Mouse (Mus musculus): Measurements from ENCODE around the gene Dhfr. TPM values are rescaled to one million over a fixed set of nuclear protein-coding genes. Genes with fewer than 3 reads are reported as not detected.
A peak's percentile ranks its signal among the peaks of the same experiment; 100 is the strongest.

Gene Dhfr
- polyA plus RNA-seq, 1 experiment from 2014 or later, result 5.3 TPM

- H3K4me3 ChIP-seq, result no peak overlapping the region
- peak; percentile 56 for ATAC-seq (ENCODE audit: low FRiP score, low read depth)
- no peak overlapping the region for H3K4me2 ChIP-seq
- H3K27ac ChIP-seq (replicated peaks), result no peak overlapping the region
- no peaks in the 10 kb centered on the region for H3K36me3 ChIP-seq
- H3K9me3 ChIP-seq, result no peaks in the 10 kb centered on the region
- 58% methylated on average over 11 of the region's 11 CpGs for WGBS
- no peaks in the 10 kb centered on the region for H3K27me3 ChIP-seq
- no peaks in the 10 kb centered on the region for H3K4me1 ChIP-seq (replicated peaks)
- H3K9ac ChIP-seq, result no peak overlapping the region
Observed at GRCm38 (mm10) chr13:92398491-92399384, 44.2 kb downstream of the Dhfr start.

- Histone ChIP-seq H3K36me3 (no peaks in the 10 kb centered on the region), H3K4me3 (no peak overlapping the region), H3K27ac (replicated peaks) (no peak overlapping the region), H3K4me2 (no peak overlapping the region), H3K4me1 (replicated peaks) (no peaks in the 10 kb centered on the region), H3K27me3 (no peaks in the 10 kb centered on the region), H3K9ac (no peak overlapping the region), H3K9me3 (no peaks in the 10 kb centered on the region)
- WGBS, result 72% methylated on average over 2 of the region's 2 CpGs
- no peak for ATAC-seq (ENCODE audit: low FRiP score, low read depth)
Observed at GRCm38 (mm10) chr13:92402063-92402462, 47.5 kb downstream of the Dhfr start.

- H3K4me1 ChIP-seq (replicated peaks), result no peaks in the 10 kb centered on the region
- H3K4me2 ChIP-seq, result no peak overlapping the region
- no peaks in the 10 kb centered on the region for H3K36me3 ChIP-seq
- H3K9me3 ChIP-seq, result no peaks in the 10 kb centered on the region
- no peak for ATAC-seq (ENCODE audit: low FRiP score, low read depth)
- no peaks in the 10 kb centered on the region for H3K27me3 ChIP-seq
- no peak overlapping the region for H3K4me3 ChIP-seq
- no peak overlapping the region for H3K9ac ChIP-seq
- WGBS, result 86% methylated on average over 3 of the region's 3 CpGs
- H3K27ac ChIP-seq (replicated peaks), result no peak overlapping the region
Observed at GRCm38 (mm10) chr13:92403496-92403895, 49.0 kb downstream of the Dhfr start.

GRCm38 (mm10) chr13:92410486-92410885 lies 56.0 kb downstream of the Dhfr start:
- ATAC-seq (ENCODE audit: low FRiP score, low read depth), result no peak
- H3K9ac ChIP-seq, result no peak overlapping the region

GRCm38 (mm10) chr13:92419630-92420029 lies 65.1 kb downstream of the Dhfr start:
- Histone ChIP-seq H3K4me2 (no peak overlapping the region), H3K4me3 (no peak overlapping the region), H3K9ac (no peak overlapping the region), H3K36me3 (no peaks in the 10 kb centered on the region), H3K27ac (replicated peaks) (no peak overlapping the region), H3K4me1 (replicated peaks) (no peaks in the 10 kb centered on the region), H3K9me3 (no peaks in the 10 kb centered on the region), H3K27me3 (peaks cover 8% of the 10 kb centered on the region)
- WGBS, result 85% methylated on average over 11 of the region's 11 CpGs
- ATAC-seq (ENCODE audit: low FRiP score, low read depth), result no peak

More at GRCm38 (mm10) chr13:92410486-92410885, 56.0 kb downstream of the Dhfr start:
- WGBS, result 26% methylated on average over 2 of the region's 2 CpGs
- no peaks in the 10 kb centered on the region for H3K9me3 ChIP-seq
- no peaks in the 10 kb centered on the region for H3K27me3 ChIP-seq
- H3K4me1 ChIP-seq (replicated peaks), result no peaks in the 10 kb centered on the region
- no peak overlapping the region for H3K27ac ChIP-seq (replicated peaks)
- H3K4me2 ChIP-seq, result no peak overlapping the region
- no peaks in the 10 kb centered on the region for H3K36me3 ChIP-seq
- no peak overlapping the region for H3K4me3 ChIP-seq

- peaks cover 14% of the 10 kb centered on the region for H3K4me1 ChIP-seq (replicated peaks)
- H3K27me3 ChIP-seq, result peaks cover 18% of the 10 kb centered on the region
- 54% methylated on average over 3 of the region's 3 CpGs for WGBS
- no peak overlapping the region for H3K4me3 ChIP-seq
- H3K9ac ChIP-seq, result no peak overlapping the region
- H3K4me2 ChIP-seq, result no peak overlapping the region
- no peaks in the 10 kb centered on the region for H3K36me3 ChIP-seq
- no peaks in the 10 kb centered on the region for H3K9me3 ChIP-seq
- ATAC-seq (ENCODE audit: low FRiP score, low read depth), result no peak
- H3K27ac ChIP-seq (replicated peaks), result no peak overlapping the region
Observed at GRCm38 (mm10) chr13:92423711-92424110, 69.2 kb downstream of the Dhfr start.

- Histone ChIP-seq H3K4me2 (peak within 1 kb of the TSS; percentile 96), H3K36me3 (no peaks in the 10 kb centered on the region), H3K4me3 (peak within 1 kb of the TSS; percentile 80), H3K9ac (peak within 1 kb of the TSS; percentile 73), H3K27me3 (peaks cover 16% of the 10 kb centered on the region), H3K27ac (replicated peaks) (peak within 1 kb of the TSS; percentile 50; the same call in 1 of the 2 replicates), H3K9me3 (no peaks in the 10 kb centered on the region), H3K4me1 (replicated peaks) (peaks cover 14% of the 10 kb centered on the region)
- ATAC-seq (ENCODE audit: low FRiP score, low read depth), result peak; percentile 89
- under 1% methylated on average over 54 of the region's 54 CpGs for WGBS
Observed at GRCm38 (mm10) chr13:92425758-92426264, 71.3 kb downstream of the Dhfr start, which contains the start of gene Ankrd34b. Gene Ankrd34b (plus strand): TSS chr13:92425896.

- H3K27ac ChIP-seq (replicated peaks), result peak overlapping the region; percentile 50; the same call in 1 of the 2 replicates
- WGBS, result under 1% methylated on average over 68 of the region's 92 CpGs
- peaks cover 14% of the 10 kb centered on the region for H3K4me1 ChIP-seq (replicated peaks)
- H3K4me3 ChIP-seq, result peak overlapping the region; percentile 80
- H3K27me3 ChIP-seq, result peaks cover 16% of the 10 kb centered on the region
- no peaks in the 10 kb centered on the region for H3K36me3 ChIP-seq
- ATAC-seq (ENCODE audit: low FRiP score, low read depth), result peak; percentile 77
- H3K4me2 ChIP-seq, result peak overlapping the region; percentile 96
- peak overlapping the region; percentile 73 for H3K9ac ChIP-seq
- H3K9me3 ChIP-seq, result no peaks in the 10 kb centered on the region
Observed at GRCm38 (mm10) chr13:92426294-92427051, 71.9 kb downstream of the Dhfr start.

- WGBS, result 44% methylated on average over 4 of the region's 4 CpGs
- Histone ChIP-seq H3K27ac (replicated peaks) (0 out of 2 replicates have a peak overlapping the region, but pooled peaks have one; percentile 16), H3K9ac (peak overlapping the region; percentile 73), H3K9me3 (no peaks in the 10 kb centered on the region), H3K4me3 (peak overlapping the region; percentile 80), H3K36me3 (no peaks in the 10 kb centered on the region), H3K4me2 (peak overlapping the region; percentile 96), H3K27me3 (peaks cover 16% of the 10 kb centered on the region), H3K4me1 (replicated peaks) (peaks cover 14% of the 10 kb centered on the region)
- no peak for ATAC-seq (ENCODE audit: low FRiP score, low read depth)
Observed at GRCm38 (mm10) chr13:92427351-92427855, 72.9 kb downstream of the Dhfr start.

Measured in hindbrain, embryonic 15.5 days (tissue).